In the genomic region with DNA sequence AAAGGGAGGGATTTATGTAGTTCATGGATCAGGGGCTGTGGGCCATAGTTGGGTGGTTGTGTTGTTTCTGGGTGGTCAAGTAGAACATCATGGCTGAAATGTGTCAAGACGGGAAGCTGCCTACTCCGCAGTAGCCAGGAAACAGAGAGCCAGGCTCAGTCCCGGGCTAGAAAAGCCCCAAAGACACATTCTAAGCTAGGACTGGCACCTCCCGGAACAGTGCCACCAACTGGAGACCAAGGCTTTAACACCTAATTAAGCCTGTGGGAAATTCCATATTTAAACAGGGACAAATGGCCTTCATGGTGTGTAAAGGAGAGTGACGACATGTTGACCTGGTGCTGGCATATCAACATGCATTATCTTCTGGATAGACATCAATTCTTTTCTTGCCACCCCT, we compare ENCODE assay signal across 16 mouse cellular contexts. TPM values are rescaled to one million over a fixed set of nuclear protein-coding genes. Genes with fewer than 3 reads are reported as not detected.
A peak's percentile ranks its signal among the peaks of the same experiment; 100 is the strongest.
DNase-seq lines count a peak whose midpoint lies in the region; ATAC-seq and TF ChIP-seq lines count a peak whose summit lies in the region.
"Had no signal": no experiment of that assay in that cellular context is flagged by ENCODE, and none has a peak within 500 bp of the region (broad histone marks: within the 10 kb centered on the region; RNA-seq: fewer than 3 reads in every experiment).

No protein-coding gene starts in this region.

- no peak overlapping the region for H3K4me2 ChIP-seq in intestine, embryonic 14.5 days (ENCODE audit: low read length)
- no peak overlapping the region for H3K4me2 ChIP-seq in intestine, embryonic 15.5 days (replicated peaks)
- H3K4me2 ChIP-seq in lung, postnatal 0 days (replicated peaks; ENCODE audit: low read depth, low read length) = no peak overlapping the region
- no peak overlapping the region for H3K4me2 ChIP-seq in stomach, postnatal 0 days (replicated peaks; ENCODE audit: low read depth)
- H3K4me2 ChIP-seq: forebrain, embryonic 12.5 days; hindbrain, embryonic 12.5 days; limb, embryonic 15.5 days; lung, embryonic 15.5 days had no signal

- no peak overlapping the region for H3K9ac ChIP-seq in intestine, embryonic 14.5 days (ENCODE audit: low read length)
- no peak overlapping the region for H3K9ac ChIP-seq in intestine, embryonic 15.5 days
- H3K9ac ChIP-seq in lung, postnatal 0 days (replicated peaks; ENCODE audit: low read depth) = no peak overlapping the region
- no peak overlapping the region for H3K9ac ChIP-seq in stomach, postnatal 0 days (ENCODE audit: low read length)
- H3K9ac ChIP-seq: forebrain, embryonic 12.5 days; hindbrain, embryonic 12.5 days; limb, embryonic 15.5 days; lung, embryonic 15.5 days had no signal

- no peaks in the 10 kb centered on the region for H3K36me3 ChIP-seq in intestine, embryonic 14.5 days (ENCODE audit: control insufficient read depth, insufficient read depth, low read length)
- no peaks in the 10 kb centered on the region for H3K36me3 ChIP-seq in intestine, embryonic 15.5 days
- no peaks in the 10 kb centered on the region for H3K36me3 ChIP-seq in lung, postnatal 0 days (ENCODE audit: insufficient read depth, low read length)
- no peaks in the 10 kb centered on the region for H3K36me3 ChIP-seq in stomach, postnatal 0 days (ENCODE audit: control insufficient read depth, insufficient read depth, low read length)
- H3K36me3 ChIP-seq: forebrain, embryonic 12.5 days; hindbrain, embryonic 12.5 days; limb, embryonic 15.5 days; lung, embryonic 15.5 days had no signal

- no peaks in the 10 kb centered on the region for H3K9me3 ChIP-seq in intestine, embryonic 14.5 days (ENCODE audit: control insufficient read depth, low read length)
- no peaks in the 10 kb centered on the region for H3K9me3 ChIP-seq in intestine, embryonic 15.5 days
- H3K9me3 ChIP-seq in lung, postnatal 0 days (ENCODE audit: low read length) = no peaks in the 10 kb centered on the region
- H3K9me3 ChIP-seq in stomach, postnatal 0 days (ENCODE audit: control insufficient read depth, low read length) = no peaks in the 10 kb centered on the region
- H3K9me3 ChIP-seq: forebrain, embryonic 12.5 days; hindbrain, embryonic 12.5 days; limb, embryonic 15.5 days; lung, embryonic 15.5 days had no signal

- peak; percentile 28 for TF ChIP-seq CTCF in lung, postnatal 0 days (IDR thresholded peaks at IDR 0.05)
- peak; percentile 43 for TF ChIP-seq CTCF in stomach, postnatal 0 days (IDR thresholded peaks at IDR 0.05; ENCODE audit: low read depth)

- no peak for ATAC-seq in intestine, embryonic 14.5 days (replicated peaks; ENCODE audit: low FRiP score, low TSS enrichment, low read depth)
- ATAC-seq in intestine, embryonic 15.5 days = no peak
- no peak for ATAC-seq in lung, postnatal 0 days
- ATAC-seq in stomach, postnatal 0 days (ENCODE audit: low FRiP score, low TSS enrichment) = no peak

- peak; percentile 28 for DNase-seq in intestine, embryonic 14.5 days (ENCODE audit: low spot score)
- DNase-seq in lung, postnatal 0 days (ENCODE audit: low spot score) = no peak
- no peak for DNase-seq in lung, adult 18-20 months
- DNase-seq in ES-CJ7 (ENCODE audit: low read depth, low spot score) = peak; percentile 55
- DNase-seq in stomach, postnatal 0 days (ENCODE audit: low spot score) = no peak
- no peak for DNase-seq in right cerebral cortex, postnatal 14 days
- DNase-seq: cerebellum, postnatal 10 days; gastrocnemius, postnatal 14 days; kidney, adult 2 months; kidney, postnatal 36 days; thymus, postnatal 25 days had no signal

- TF ChIP-seq EP300 in lung, postnatal 0 days (IDR thresholded peaks at IDR 0.05) = no peak
- no peak for TF ChIP-seq EP300 in stomach, postnatal 0 days (optimal IDR thresholded peaks at IDR 0.05)

- no peak overlapping the region for H3K4me3 ChIP-seq in intestine, embryonic 14.5 days (ENCODE audit: low read depth, low read length)
- no peak overlapping the region for H3K4me3 ChIP-seq in intestine, embryonic 15.5 days (replicated peaks)
- no peak overlapping the region for H3K4me3 ChIP-seq in lung, postnatal 0 days (ENCODE audit: low read depth, low read length)
- no peak overlapping the region for H3K4me3 ChIP-seq in stomach, postnatal 0 days (ENCODE audit: low read depth, low read length)
- H3K4me3 ChIP-seq: forebrain, embryonic 12.5 days; hindbrain, embryonic 12.5 days; limb, embryonic 15.5 days; lung, embryonic 15.5 days had no signal

- H3K27me3 ChIP-seq in intestine, embryonic 14.5 days (replicated peaks; ENCODE audit: control insufficient read depth, insufficient read depth, low read length) = no peaks in the 10 kb centered on the region
- no peaks in the 10 kb centered on the region for H3K27me3 ChIP-seq in intestine, embryonic 15.5 days (replicated peaks)
- no peaks in the 10 kb centered on the region for H3K27me3 ChIP-seq in lung, postnatal 0 days (replicated peaks; ENCODE audit: insufficient read depth, low read length)
- no peaks in the 10 kb centered on the region for H3K27me3 ChIP-seq in stomach, postnatal 0 days (ENCODE audit: control insufficient read depth, insufficient read depth, low read length)
- H3K27me3 ChIP-seq: forebrain, embryonic 12.5 days; hindbrain, embryonic 12.5 days; limb, embryonic 15.5 days; lung, embryonic 15.5 days had no signal

- WGBS in intestine, embryonic 14.5 days = 84% methylated on average over 5 of the region's 5 CpGs
- 87% methylated on average over 5 of the region's 5 CpGs for WGBS in intestine, embryonic 15.5 days
- WGBS in lung, postnatal 0 days = 84% methylated on average over 5 of the region's 5 CpGs
- 84% methylated on average over 5 of the region's 5 CpGs for WGBS in stomach, postnatal 0 days

- H3K27ac ChIP-seq in intestine, embryonic 14.5 days (ENCODE audit: low read depth) = no peak overlapping the region
- H3K27ac ChIP-seq in intestine, embryonic 15.5 days = no peak overlapping the region
- H3K27ac ChIP-seq in lung, postnatal 0 days (ENCODE audit: low read length) = no peak overlapping the region
- no peak overlapping the region for H3K27ac ChIP-seq in stomach, postnatal 0 days (replicated peaks)
- H3K27ac ChIP-seq: forebrain, embryonic 12.5 days; hindbrain, embryonic 12.5 days; limb, embryonic 15.5 days; lung, embryonic 15.5 days had no signal

- no peaks in the 10 kb centered on the region for H3K4me1 ChIP-seq in intestine, embryonic 14.5 days (replicated peaks; ENCODE audit: control insufficient read depth, insufficient read depth, low read length)
- H3K4me1 ChIP-seq in intestine, embryonic 15.5 days (replicated peaks) = no peaks in the 10 kb centered on the region
- no peaks in the 10 kb centered on the region for H3K4me1 ChIP-seq in lung, postnatal 0 days (ENCODE audit: insufficient read depth, low read depth, low read length)
- H3K4me1 ChIP-seq in stomach, postnatal 0 days (replicated peaks; ENCODE audit: control insufficient read depth, insufficient read depth) = no peaks in the 10 kb centered on the region

RNA-seq across cellular contexts. Expression of gene Cog6, which starts 50.0 kb away (rescaled TPM):
- polyA plus RNA-seq in intestine, embryonic 14.5 days (2014; fragmentation: Nextera tagmentation; extraction: Ambion mirVana) = 40.0 and 42.4 TPM in 2 replicates
- polyA plus RNA-seq in intestine, embryonic 15.5 days (2015; fragmentation: Nextera tagmentation; extraction: Ambion mirVana) = 35.7 and 38.6 TPM in 2 replicates
- 33.2 and 36.9 TPM in 2 replicates for polyA plus RNA-seq in lung, postnatal 0 days (2015; fragmentation: Nextera tagmentation; extraction: Ambion mirVana)
- polyA plus RNA-seq in stomach, postnatal 0 days (2015; fragmentation: Nextera tagmentation; extraction: Ambion mirVana) = 25.1 and 25.7 TPM in 2 replicates

Comparison
In these comparisons a context has a peak if more than half of its experiments do, and no peak if none do; other contexts are left out.
1. DNase-seq: peak in intestine, embryonic 14.5 days (single experiment) and ES-CJ7 (single experiment); none in lung, postnatal 0 days (single experiment), lung, adult 18-20 months (0 of 2), stomach, postnatal 0 days (single experiment) and right cerebral cortex, postnatal 14 days (single experiment).